Mouse (Mus musculus): ENCODE data around the gene Inpp5e.

The Inpp5e gene

DNA sequence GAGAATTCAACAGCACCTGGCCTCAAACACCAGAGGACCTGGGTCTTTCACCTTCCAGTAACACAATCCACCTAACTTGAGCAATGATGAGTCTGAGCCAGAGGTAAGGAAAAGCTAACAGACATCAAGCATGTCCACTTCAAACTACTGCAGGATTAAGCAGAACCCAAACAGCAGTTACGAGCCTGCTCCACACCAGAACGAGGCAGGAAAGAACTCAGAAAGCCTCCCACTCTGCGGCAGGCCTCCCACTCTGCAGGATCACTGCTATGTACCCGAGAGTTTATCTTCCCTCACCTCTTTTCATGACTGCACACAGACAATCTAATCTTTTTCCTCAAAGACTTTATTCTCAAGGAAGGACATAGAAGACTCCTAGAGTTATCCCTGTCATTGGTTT lies 28.2 kb upstream of the Inpp5e start:
- ChIA-PET POLR2A (interaction anchor here in 3 of 4 experiments (0.8 to 14.9 kb wide), 16 partner anchors 8 to 167 kb away, joined by 3 to 297 read pairs (median 4); partner anchors contain the start of genes Sec16a (in 2 of the 3), Agpat2 (in 1 of the 3), Entr1 (in 1 of the 3) and Inpp5e (in 1 of the 3)), CTCF (interaction anchor here in 1 of 4 experiments (2.5 kb wide), 1 partner anchor 28 kb away, joined by 11 read pairs; the partner anchor contains the start of gene Inpp5e)

DNA sequence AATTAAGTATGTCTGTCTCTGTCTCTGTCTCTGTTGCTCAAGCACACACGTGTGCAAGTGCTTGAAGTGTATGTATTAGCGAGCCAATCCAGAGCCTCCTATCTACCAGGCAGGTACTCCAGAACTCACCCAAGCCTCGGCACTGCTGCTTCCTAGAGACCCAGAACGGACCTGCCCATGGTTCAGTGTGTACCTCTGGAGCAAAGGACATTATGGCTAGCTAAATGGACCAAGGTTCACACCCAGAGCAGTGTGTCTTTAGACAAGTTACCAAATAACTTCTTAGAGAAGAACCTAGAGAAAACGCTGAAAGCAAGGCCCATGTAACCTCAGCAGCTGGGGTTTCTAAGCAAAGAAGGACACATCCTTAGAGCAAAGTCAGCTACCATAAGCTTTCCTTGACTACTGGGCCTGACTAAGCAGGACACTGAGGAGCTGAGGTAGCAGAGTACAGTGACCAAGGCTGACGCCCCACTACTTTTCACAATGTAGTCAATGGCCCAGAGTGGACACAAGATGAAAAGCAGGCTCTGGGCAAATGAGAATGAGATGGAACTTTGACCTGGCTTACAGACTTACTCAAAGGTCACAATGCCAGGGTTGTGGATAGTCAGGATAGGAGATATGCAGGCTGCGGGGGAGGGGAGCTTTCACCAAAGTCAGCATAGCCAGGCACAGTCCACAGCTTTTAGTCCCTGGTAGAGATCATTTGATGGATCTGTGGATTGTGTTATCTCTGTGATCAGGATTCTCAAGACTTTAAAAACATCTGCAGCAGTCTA lies 26.0 kb upstream of the Inpp5e start:
- ChIA-PET POLR2A (interaction anchor here in 3 of 4 experiments (0.9 to 3.6 kb wide), 17 partner anchors 8 to 111 kb away, joined by 3 to 31 read pairs (median 5); partner anchors contain the start of genes Sec16a (in 3 of the 3) and Inpp5e (in 2 of the 3)), CTCF (interaction anchor here in 1 of 4 experiments (2.5 kb wide), 1 partner anchor 26 kb away, joined by 9 read pairs; the partner anchor contains the start of gene Inpp5e)

DNA sequence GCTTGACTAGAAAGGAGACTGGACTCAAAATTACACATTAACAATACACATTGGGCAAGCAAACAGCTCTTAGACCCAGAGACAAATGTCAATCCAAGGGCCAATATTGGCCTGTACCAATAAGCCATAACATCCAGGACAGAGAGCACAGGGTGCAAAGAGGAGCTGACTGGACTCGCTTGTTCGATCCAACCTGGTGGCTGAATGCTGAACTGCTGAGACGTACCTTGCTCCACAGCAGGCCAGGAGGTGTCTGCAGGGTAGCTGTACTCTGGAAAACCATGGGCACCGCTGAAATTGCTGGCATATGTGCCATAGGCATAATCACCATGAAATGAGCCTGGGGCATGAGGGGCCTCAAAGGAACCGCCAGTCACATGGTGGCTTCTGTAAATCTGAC lies 20.8 kb upstream of the Inpp5e start:
- POLR2A ChIA-PET, result interaction anchor here in 3 of 4 experiments (0.5 to 4.1 kb wide), 17 partner anchors 9 to 380 kb away, joined by 3 to 28 read pairs (median 6); partner anchors contain the start of genes Inpp5e (in 1 of the 3) and Sec16a (in 1 of the 3)
- CTCF ChIA-PET, result interaction anchor here in 3 of 4 experiments (0.5 to 2.1 kb wide), 9 partner anchors 9 to 53 kb away, joined by 3 to 8 read pairs (median 3); partner anchors contain the start of genes Inpp5e (in 2 of the 3) and Sec16a (in 1 of the 3)

DNA sequence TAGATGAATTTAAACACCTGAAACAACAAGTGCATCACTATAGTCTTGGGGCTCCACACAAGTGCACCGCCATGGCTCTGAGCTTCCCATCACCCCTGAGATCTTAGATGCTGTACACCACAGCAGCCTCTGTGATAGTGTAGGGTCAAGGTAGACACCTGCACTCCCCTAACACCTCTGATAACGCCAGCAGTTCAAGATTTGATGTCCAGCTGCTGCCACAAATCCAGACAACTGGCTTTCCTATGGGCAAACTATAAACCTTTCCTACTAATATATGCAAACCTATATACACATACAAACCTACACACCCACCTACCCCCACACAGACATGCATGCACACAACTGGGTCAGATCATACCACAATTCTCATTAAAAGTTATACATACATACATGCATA lies 15.5 kb upstream of the Inpp5e start:
- CTCF ChIA-PET, result no interaction called here
- POLR2A ChIA-PET, result no interaction called here

DNA sequence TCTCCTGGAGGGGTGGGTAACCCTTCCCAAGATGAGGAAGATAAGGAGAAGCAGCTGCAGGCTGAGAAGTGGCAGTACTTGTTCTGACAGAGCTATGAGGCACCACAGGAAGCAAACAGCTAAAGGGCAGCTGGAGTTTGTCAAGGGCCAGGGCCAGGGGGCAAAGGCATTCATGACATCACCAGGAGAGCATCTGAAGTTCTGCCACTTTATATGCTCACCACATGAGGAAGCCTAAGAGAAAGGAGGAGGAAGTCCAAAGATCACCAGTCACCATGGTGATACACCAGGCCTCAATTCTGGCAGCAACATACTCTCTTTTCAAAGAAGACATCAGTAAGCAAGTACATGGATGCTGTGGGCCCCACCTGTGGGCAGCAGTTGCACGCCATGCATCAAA lies 14.1 kb upstream of the Inpp5e start:
- POLR2A ChIA-PET, result interaction anchor here in 3 of 4 experiments (0.9 to 1.6 kb wide), 5 partner anchors 13 to 71 kb away, joined by 3 to 6 read pairs (median 3); partner anchors contain the start of genes Dnlz (in 1 of the 3), Inpp5e (in 1 of the 3) and Sec16a (in 1 of the 3)
- CTCF ChIA-PET, result interaction anchor here in 1 of 4 experiments (1.8 kb wide), 1 partner anchor 14 kb away, joined by 8 read pairs; the partner anchor contains the start of gene Inpp5e

DNA sequence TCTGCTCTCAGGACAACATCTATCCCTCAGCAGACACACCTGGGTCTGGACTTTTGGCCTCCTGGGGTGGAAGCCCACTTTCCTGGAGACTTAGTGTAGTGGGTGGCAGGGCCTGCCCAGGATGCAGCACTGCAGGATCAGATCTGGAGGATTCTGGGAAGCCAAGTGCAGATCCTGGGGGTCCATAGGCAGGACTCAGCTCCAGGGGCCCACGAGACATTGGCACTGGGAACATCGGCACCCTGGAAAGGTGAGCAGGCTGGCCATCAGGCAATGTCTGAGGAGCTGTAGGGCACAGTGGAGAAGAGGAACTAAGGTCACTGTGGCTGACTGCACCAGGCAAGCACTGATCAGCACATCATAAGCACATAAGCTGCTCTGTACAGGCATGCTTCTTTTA lies 13.0 kb upstream of the Inpp5e start:
- CTCF ChIA-PET, result interaction anchor here in 1 of 4 experiments (1.3 to 1.8 kb wide), 2 partner anchors 13 to 268 kb away, joined by 3 to 8 read pairs; partner anchors contain the start of gene Inpp5e

GRCm38 (mm10) chr2:26418120-26418519 lies 9.1 kb upstream of the Inpp5e start:
- POLR2A ChIA-PET, result interaction anchor here in 3 of 4 experiments (0.5 to 2.4 kb wide), 13 partner anchors 9 to 202 kb away, joined by 3 to 11 read pairs (median 5); partner anchors contain the start of gene Inpp5e (in 1 of the 3)
- CTCF ChIA-PET, result interaction anchor here in 2 of 4 experiments (1.4 to 3.4 kb wide), 3 partner anchors 9 to 11 kb away, joined by 3 to 16 read pairs (median 16); partner anchors contain the start of gene Inpp5e (in 2 of the 2)

More for the DNA sequence above, 13.0 kb upstream of the Inpp5e start:
- POLR2A ChIA-PET, result interaction anchor here in 3 of 4 experiments (0.6 to 1.6 kb wide), 8 partner anchors 11 to 189 kb away, joined by 3 to 6 read pairs (median 3); partner anchors contain the start of genes Inpp5e (in 2 of the 3) and Dnlz (in 1 of the 3)

- ChIA-PET POLR2A (interaction anchor here in 3 of 4 experiments (0.6 to 2.4 kb wide), 13 partner anchors 8 to 203 kb away, joined by 3 to 11 read pairs (median 5); partner anchors contain the start of gene Inpp5e (in 1 of the 3)), CTCF (interaction anchor here in 2 of 4 experiments (1.4 to 3.4 kb wide), 3 partner anchors 8 to 12 kb away, joined by 3 to 16 read pairs (median 16); partner anchors contain the start of gene Inpp5e (in 2 of the 2))
Observed at GRCm38 (mm10) chr2:26417066-26417465, 8.1 kb upstream of the Inpp5e start.

GRCm38 (mm10) chr2:26410931-26411411 lies 2.0 kb upstream of the Inpp5e start:
- CTCF ChIA-PET, result interaction anchor here in 2 of 4 experiments (0.5 to 3.7 kb wide), 4 partner anchors 23 to 430 kb away, joined by 3 to 28 read pairs (median 14); no protein-coding TSS in a partner anchor
- POLR2A ChIA-PET, result interaction anchor here in 2 of 4 experiments (0.7 to 5.7 kb wide), 7 partner anchors 8 to 53 kb away, joined by 3 to 127 read pairs (median 4); partner anchors contain the start of genes Entr1 (in 1 of the 2), Pmpca (in 1 of the 2) and Sec16a (in 1 of the 2)

DNA sequence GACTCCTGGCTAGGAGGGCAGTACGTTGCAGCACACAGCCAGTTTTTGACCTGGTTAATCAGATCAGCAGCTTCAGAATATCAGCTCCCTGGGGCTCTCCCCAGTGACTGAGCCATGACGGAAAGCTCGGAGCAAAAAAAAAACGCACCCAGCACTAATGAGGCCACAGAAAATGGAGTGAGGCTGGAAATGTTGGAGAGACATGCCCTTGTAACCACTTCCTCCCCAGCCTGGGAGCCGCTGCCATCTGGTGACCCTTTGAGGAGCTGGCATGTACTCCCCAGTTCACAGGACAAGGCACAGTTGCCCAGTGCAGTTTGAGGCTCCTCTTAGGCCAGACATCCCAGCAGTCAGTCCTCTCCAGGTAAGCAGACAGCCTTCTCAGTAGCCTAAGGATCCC lies 1.1 kb upstream of the Inpp5e start:
- POLR2A ChIA-PET, result interaction anchor here in 3 of 4 experiments (0.5 to 5.7 kb wide), 24 partner anchors 9 to 257 kb away, joined by 3 to 127 read pairs (median 8); partner anchors contain the start of genes Sec16a (in 3 of the 3), Entr1 (in 2 of the 3), Pmpca (in 2 of the 3) and Dnlz (in 1 of the 3)
- CTCF ChIA-PET, result interaction anchor here (0.5 to 3.7 kb wide), 25 partner anchors 12 to 1131 kb away, joined by 3 to 34 read pairs (median 7); partner anchors contain the start of genes Dnlz (in 1 of the 4), Entr1 (in 1 of the 4), Gm20532 (in 1 of the 4) and Gpsm1 (in 1 of the 4)

GRCm38 (mm10) chr2:26409362-26409761 lies 359 bp upstream of the Inpp5e start:
- CTCF ChIA-PET, result interaction anchor here (0.6 to 3.7 kb wide), 108 partner anchors 9 to 722 kb away, joined by 3 to 34 read pairs (median 5); partner anchors contain the start of genes Dnlz (in 3 of the 4), Snapc4 (in 3 of the 4), Entr1 (in 2 of the 4) and Gm20532 (in 2 of the 4)

GRCm38 (mm10) chr2:26403306-26403705 lies 5.7 kb downstream of the Inpp5e start:
- ChIA-PET POLR2A (interaction anchor here (0.7 to 9.9 kb wide), 20 partner anchors 8 to 271 kb away, joined by 3 to 90 read pairs (median 3); partner anchors contain the start of genes Entr1 (in 2 of the 4), Pmpca (in 2 of the 4) and Sec16a (in 1 of the 4)), CTCF (interaction anchor here in 1 of 4 experiments (1.9 kb wide), 1 partner anchor 250 kb away, joined by 8 read pairs; no protein-coding TSS in a partner anchor)

More at GRCm38 (mm10) chr2:26409362-26409761, 359 bp upstream of the Inpp5e start:
- POLR2A ChIA-PET, result interaction anchor here (0.6 to 5.7 kb wide), 95 partner anchors 8 to 511 kb away, joined by 3 to 127 read pairs (median 5); partner anchors contain the start of genes Dnlz (in 3 of the 4), Sec16a (in 3 of the 4), Snapc4 (in 3 of the 4) and Entr1 (in 2 of the 4)

- ChIA-PET POLR2A (interaction anchor here (0.7 to 14.2 kb wide), 20 partner anchors 7 to 209 kb away, joined by 3 to 127 read pairs (median 4); partner anchors contain the start of genes Entr1 (in 2 of the 4), Pmpca (in 2 of the 4), Inpp5e (in 1 of the 4) and Sec16a (in 1 of the 4)), CTCF (interaction anchor here in 2 of 4 experiments (0.5 to 1.9 kb wide), 2 partner anchors 220 to 249 kb away, joined by 3 to 8 read pairs; no protein-coding TSS in a partner anchor)
Observed at GRCm38 (mm10) chr2:26402265-26402664, 6.7 kb downstream of the Inpp5e start.

DNA sequence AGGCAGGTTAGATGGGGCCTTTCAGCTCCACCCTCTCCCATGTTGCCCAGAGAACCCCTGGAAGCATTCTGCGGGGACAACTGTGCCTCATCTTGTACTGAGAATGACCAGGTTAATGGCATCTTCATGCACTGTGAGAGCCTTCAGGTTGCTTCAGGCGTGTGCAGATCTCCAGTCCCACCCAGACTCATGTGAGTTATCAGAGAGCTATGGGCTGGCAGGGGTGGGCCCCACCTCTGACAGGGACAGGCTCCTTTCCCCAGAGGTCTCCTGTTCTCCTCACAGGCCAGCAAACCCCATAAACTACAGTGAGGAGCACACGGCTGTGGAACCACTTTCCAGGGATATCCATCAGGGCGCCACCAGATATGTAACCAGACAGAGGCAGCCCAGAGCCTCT lies 8.0 kb downstream of the Inpp5e start:
- ChIA-PET CTCF (interaction anchor here in 2 of 4 experiments (1.9 to 4.8 kb wide), 2 partner anchors 8 kb away, joined by 5 to 28 read pairs; partner anchors contain the start of gene Inpp5e (in 2 of the 2)), POLR2A (interaction anchor here in 3 of 4 experiments (0.7 to 14.2 kb wide), 11 partner anchors 9 to 76 kb away, joined by 3 to 127 read pairs (median 4); partner anchors contain the start of genes Entr1 (in 2 of the 3), Pmpca (in 2 of the 3), Inpp5e (in 1 of the 3) and Snapc4 (in 1 of the 3))

GRCm38 (mm10) chr2:26400296-26400695 lies 8.7 kb downstream of the Inpp5e start:
- ChIA-PET POLR2A (interaction anchor here (0.6 to 14.2 kb wide), 16 partner anchors 8 to 178 kb away, joined by 3 to 127 read pairs (median 4); partner anchors contain the start of genes Entr1 (in 3 of the 4), Inpp5e (in 3 of the 4), Pmpca (in 3 of the 4) and Sec16a (in 1 of the 4)), CTCF (interaction anchor here in 2 of 4 experiments (1.9 to 4.8 kb wide), 2 partner anchors 9 kb away, joined by 5 to 28 read pairs; partner anchors contain the start of gene Inpp5e (in 2 of the 2))

DNA sequence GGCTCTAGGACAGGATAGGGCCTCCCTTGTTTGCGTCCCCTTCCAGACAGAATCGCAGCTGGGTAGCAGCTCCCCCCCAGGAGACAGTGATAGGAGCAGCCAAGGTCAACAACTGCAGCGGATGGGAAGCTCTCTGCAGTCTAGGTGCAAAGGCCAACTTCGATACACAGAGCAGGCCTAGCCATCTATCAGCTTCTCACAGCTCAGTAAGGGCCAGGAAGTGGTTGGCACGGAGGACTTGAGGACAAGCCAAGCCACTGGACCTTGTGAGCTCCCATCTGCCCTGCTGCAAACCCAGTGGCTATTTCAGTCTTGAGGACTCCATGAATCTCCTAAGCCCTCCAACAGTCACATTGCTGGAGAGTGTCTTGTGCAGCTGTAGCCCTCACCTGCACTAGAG lies 9.4 kb downstream of the Inpp5e start:
- POLR2A ChIA-PET, result interaction anchor here (0.6 to 14.2 kb wide), 17 partner anchors 8 to 179 kb away, joined by 3 to 127 read pairs (median 4); partner anchors contain the start of genes Entr1 (in 3 of the 4), Inpp5e (in 3 of the 4), Pmpca (in 3 of the 4) and Dnlz (in 1 of the 4)

More for the DNA sequence above, 9.4 kb downstream of the Inpp5e start:
- CTCF ChIA-PET, result interaction anchor here in 2 of 4 experiments (1.9 to 4.8 kb wide), 2 partner anchors 9 to 10 kb away, joined by 5 to 28 read pairs; partner anchors contain the start of gene Inpp5e (in 2 of the 2)
